ENCODE assay signal across 27 mouse cellular contexts in the genomic region with DNA sequence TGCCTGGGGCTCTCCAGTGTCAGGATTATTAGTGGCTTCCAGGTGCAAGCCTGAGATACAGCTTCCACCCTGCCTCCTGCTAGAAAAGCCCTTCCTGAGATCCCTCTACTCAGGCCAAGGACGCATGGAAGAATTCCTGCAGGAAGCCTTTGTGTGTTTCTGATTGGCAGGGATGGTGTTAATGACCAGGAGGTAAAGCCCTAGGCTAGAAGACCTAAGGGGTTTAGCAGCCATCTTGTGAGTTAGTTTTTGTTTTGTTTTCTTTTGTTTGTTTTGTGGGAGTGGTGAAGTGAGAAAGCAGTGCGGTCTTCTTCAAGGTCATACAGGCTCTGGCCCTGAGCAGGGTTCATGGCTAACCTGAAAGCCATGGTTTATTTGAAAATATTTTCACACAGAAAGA. TPM values are rescaled to one million over a fixed set of nuclear protein-coding genes. Genes with fewer than 3 reads are reported as not detected.
DNase-seq lines count a peak whose midpoint lies in the region; ATAC-seq lines count a peak whose summit lies in the region.
"Had no signal": no experiment of that assay in that cellular context is flagged by ENCODE, and none has a peak within 500 bp of the region (broad histone marks: within the 10 kb centered on the region; RNA-seq: fewer than 3 reads in every experiment).

No protein-coding gene starts in this region.

- no peak overlapping the region for H3K4me2 ChIP-seq in limb, embryonic 12.5 days
- H3K4me2 ChIP-seq in intestine, embryonic 15.5 days (replicated peaks): no peak overlapping the region
- H3K4me2 ChIP-seq: embryonic facial prominence, embryonic 13.5 days; embryonic facial prominence, embryonic 15.5 days; forebrain, embryonic 12.5 days had no signal

- no peaks in the 10 kb centered on the region for H3K9me3 ChIP-seq in limb, embryonic 12.5 days
- H3K9me3 ChIP-seq in limb, embryonic 10.5 days (replicated peaks): no peaks in the 10 kb centered on the region
- H3K9me3 ChIP-seq in intestine, embryonic 15.5 days: no peaks in the 10 kb centered on the region
- H3K9me3 ChIP-seq: embryonic facial prominence, embryonic 13.5 days; embryonic facial prominence, embryonic 15.5 days; forebrain, embryonic 10.5 days; forebrain, embryonic 12.5 days; G1E had no signal

- DNase-seq in limb, embryonic 10.5 days (ENCODE audit: low spot score): no peak
- DNase-seq in R1 (ENCODE audit: low read depth, low spot score): peak; percentile 76
- DNase-seq in T-cell, adult 2 months (ENCODE audit: low spot score): no peak
- DNase-seq: adrenal gland, adult 2 months; adrenal gland, postnatal 10 days; adrenal gland, postnatal 25 days; B cell, adult 2 months; cerebellum, adult 11 months; cerebellum, adult 18-20 months; cerebellum, adult 8-10 months; cerebellum, adult 9-11 months; cerebellum, postnatal 14 days; cerebellum, postnatal 36 days; embryo, embryonic 11 days had no signal

- H3K36me3 ChIP-seq in limb, embryonic 12.5 days: no peaks in the 10 kb centered on the region
- no peaks in the 10 kb centered on the region for H3K36me3 ChIP-seq in limb, embryonic 10.5 days
- no peaks in the 10 kb centered on the region for H3K36me3 ChIP-seq in intestine, embryonic 15.5 days
- H3K36me3 ChIP-seq: embryonic facial prominence, embryonic 13.5 days; embryonic facial prominence, embryonic 15.5 days; forebrain, embryonic 10.5 days; forebrain, embryonic 12.5 days; G1E had no signal

- H3K27ac ChIP-seq in limb, embryonic 12.5 days: peak overlapping the region; percentile 5; the same call in 1 of the 2 replicates
- H3K27ac ChIP-seq in limb, embryonic 10.5 days: no peak overlapping the region
- no peak overlapping the region for H3K27ac ChIP-seq in intestine, embryonic 15.5 days
- H3K27ac ChIP-seq: embryonic facial prominence, embryonic 13.5 days; embryonic facial prominence, embryonic 15.5 days; forebrain, embryonic 10.5 days; forebrain, embryonic 12.5 days had no signal

- H3K4me3 ChIP-seq in limb, embryonic 12.5 days (replicated peaks): no peak overlapping the region
- no peak overlapping the region for H3K4me3 ChIP-seq in limb, embryonic 10.5 days
- H3K4me3 ChIP-seq in intestine, embryonic 15.5 days (replicated peaks): no peak overlapping the region
- H3K4me3 ChIP-seq: embryonic facial prominence, embryonic 13.5 days; embryonic facial prominence, embryonic 15.5 days; erythroblast, embryonic 14.5 days; forebrain, embryonic 10.5 days; forebrain, embryonic 12.5 days had no signal

- H3K9ac ChIP-seq in limb, embryonic 12.5 days (replicated peaks): no peak overlapping the region
- no peak overlapping the region for H3K9ac ChIP-seq in intestine, embryonic 15.5 days
- H3K9ac ChIP-seq: embryonic facial prominence, embryonic 13.5 days; embryonic facial prominence, embryonic 15.5 days; forebrain, embryonic 12.5 days had no signal

- no peaks in the 10 kb centered on the region for H3K27me3 ChIP-seq in limb, embryonic 12.5 days
- H3K27me3 ChIP-seq in limb, embryonic 10.5 days (ENCODE audit: low read depth, poor library complexity, severe bottlenecking): no peaks in the 10 kb centered on the region
- no peaks in the 10 kb centered on the region for H3K27me3 ChIP-seq in intestine, embryonic 15.5 days (replicated peaks)
- H3K27me3 ChIP-seq: CH12.LX; embryonic facial prominence, embryonic 13.5 days; embryonic facial prominence, embryonic 15.5 days; forebrain, embryonic 12.5 days; Patski had no signal

- H3K4me1 ChIP-seq in limb, embryonic 12.5 days (replicated peaks): peaks cover 23% of the 10 kb centered on the region; the same call in 1 of the 2 replicates
- peaks cover 27% of the 10 kb centered on the region for H3K4me1 ChIP-seq in limb, embryonic 10.5 days
- H3K4me1 ChIP-seq in intestine, embryonic 15.5 days (replicated peaks): no peaks in the 10 kb centered on the region
- H3K4me1 ChIP-seq: embryonic facial prominence, embryonic 13.5 days; embryonic facial prominence, embryonic 15.5 days had no signal

- no peak for ATAC-seq in limb, embryonic 12.5 days (ENCODE audit: insufficient number of reproducible peaks, insufficient read depth, low FRiP score, low TSS enrichment, low read depth)
- ATAC-seq in intestine, embryonic 15.5 days: no peak
- ATAC-seq: CD4-positive, CD25-positive, alpha-beta regulatory T cell, adult 4 months; forebrain, embryonic 14.5 days; forebrain, embryonic 16.5 days; Patski had no signal

- WGBS in limb, embryonic 12.5 days: 57% methylated on average over 2 of the region's 2 CpGs
- WGBS in limb, embryonic 10.5 days: 69% methylated on average over 2 of the region's 2 CpGs
- 67% methylated on average over 2 of the region's 2 CpGs for WGBS in intestine, embryonic 15.5 days

RNA-seq across cellular contexts. Expression of a gene that starts 16.1 kb away (rescaled TPM):
- polyA plus RNA-seq in limb, embryonic 12.5 days (2016; fragmentation: Nextera tagmentation; extraction: Ambion mirVana): 15.3 and 17.3 TPM in 2 replicates
- polyA plus RNA-seq in limb, embryonic 10.5 days (2016; fragmentation: Nextera tagmentation; extraction: Ambion mirVana): 14.6 and 16.0 TPM in 2 replicates
- polyA plus RNA-seq in intestine, embryonic 15.5 days (2015; fragmentation: Nextera tagmentation; extraction: Ambion mirVana): 12.1 and 14.4 TPM in 2 replicates
- polyA plus RNA-seq: erythroblast, embryonic 14.5 days; G1E had no signal

RNA-seq across cellular contexts. Expression of a gene that starts 37.4 kb away (rescaled TPM):
- 622 TPM in 2 replicates for polyA plus RNA-seq in limb, embryonic 12.5 days (2016; fragmentation: Nextera tagmentation; extraction: Ambion mirVana)
- 639 and 665 TPM in 2 replicates for polyA plus RNA-seq in limb, embryonic 10.5 days (2016; fragmentation: Nextera tagmentation; extraction: Ambion mirVana)
- polyA plus RNA-seq in intestine, embryonic 15.5 days (2015; fragmentation: Nextera tagmentation; extraction: Ambion mirVana): 342 and 418 TPM in 2 replicates

RNA-seq across cellular contexts. Expression of a gene that starts 37.9 kb away (rescaled TPM):
- 2,291 and 2,602 TPM in 2 replicates for polyA plus RNA-seq in limb, embryonic 12.5 days (2016; fragmentation: Nextera tagmentation; extraction: Ambion mirVana)
- 1,996 and 2,303 TPM in 2 replicates for polyA plus RNA-seq in limb, embryonic 10.5 days (2016; fragmentation: Nextera tagmentation; extraction: Ambion mirVana)
- polyA plus RNA-seq in intestine, embryonic 15.5 days (2015; fragmentation: Nextera tagmentation; extraction: Ambion mirVana): 1,529 and 1,675 TPM in 2 replicates
